Mouse (Mus musculus) kidney, postnatal 36 days (tissue): Measurements from ENCODE around the gene Ropn1l.

Experiments used
- DNase-seq, 2 experiments: peaks; one replicate each; pipeline ENCODE4 v3.0.0; 2021 to 2022; ENCODE audit warnings: mixed read lengths in 2 of 2

Gene Ropn1l

GRCm38 (mm10) chr15:31404346-31404745 lies 49.2 kb downstream of the Ropn1l start:
- DNase-seq = no peak

- no peak for DNase-seq
Measured at GRCm38 (mm10) chr15:31402200-31402892, 51.2 kb downstream of the Ropn1l start.

- no peak for DNase-seq
Measured at GRCm38 (mm10) chr15:31400974-31401373, 52.6 kb downstream of the Ropn1l start.

GRCm38 (mm10) chr15:31398769-31399168 lies 54.8 kb downstream of the Ropn1l start:
- DNase-seq = no peak

- DNase-seq = no peak
Measured at GRCm38 (mm10) chr15:31397379-31397778, 56.2 kb downstream of the Ropn1l start.

- DNase-seq = no peak
Measured at GRCm38 (mm10) chr15:31396755-31397154, 56.8 kb downstream of the Ropn1l start.

GRCm38 (mm10) chr15:31395986-31396385 lies 57.6 kb downstream of the Ropn1l start:
- DNase-seq = peak; percentile 72 to 80

- DNase-seq = no peak
Measured at GRCm38 (mm10) chr15:31393402-31393801, 60.1 kb downstream of the Ropn1l start.

GRCm38 (mm10) chr15:31392705-31393104 lies 60.8 kb downstream of the Ropn1l start:
- DNase-seq = no peak

GRCm38 (mm10) chr15:31392135-31392534 lies 61.4 kb downstream of the Ropn1l start:
- no peak for DNase-seq
